Mouse (Mus musculus) cortical plate, adult 2 months (tissue): ENCODE measurements around the gene Lrfn1. TPM values are rescaled to one million over a fixed set of nuclear protein-coding genes. Genes with fewer than 3 reads are reported as not detected.

Source experiments
- H3K27ac ChIP-seq: fragments of 200-500 bp; 2 replicates; pipeline ENCODE4 v1.5.1; 2012; ENCODE audit warnings: low read length, control low read depth, inconsistent platforms; ENCODE audit not compliant: insufficient read depth
- H3K4me1 ChIP-seq: fragments of 200-500 bp; 2 replicates; pipeline ENCODE4 v1.6.1; 2011; ENCODE audit warnings: low read length; ENCODE audit not compliant: control insufficient read depth, insufficient read depth
- H3K4me3 ChIP-seq: fragments of 200-500 bp; 2 replicates; pipeline ENCODE4 v1.5.1; 2011; ENCODE audit warnings: mild to moderate bottlenecking, low read length, control low read depth; ENCODE audit not compliant: insufficient read depth
- CTCF ChIP-seq: fragments of 200-500 bp; IDR thresholded peaks from 2 replicates; pipeline ENCODE4 v1.5.1; 2011; ENCODE audit warnings: mild to moderate bottlenecking, control low read depth, low read length; ENCODE audit not compliant: insufficient read depth; ENCODE audit errors: extremely low read depth
- POLR2A ChIP-seq: fragments of 200-500 bp; IDR thresholded peaks from 2 replicates; pipeline ENCODE4 v1.6.1; 2011; ENCODE audit warnings: mild to moderate bottlenecking, low read length, control low read depth; ENCODE audit not compliant: insufficient read depth; ENCODE audit errors: extremely low read depth
- polyA plus RNA-seq: library from polyadenylated mRNA; depleted of rRNA; stranded (reverse); fragments of >200 nt; gene quantifications from 2 replicates; pipeline ENCODE4 v1.2.3, GENCODE M21; 2012; rRNA removed

Lrfn1 gene
- polyA plus RNA-seq, 1 experiment: 47.0 TPM

DNA sequence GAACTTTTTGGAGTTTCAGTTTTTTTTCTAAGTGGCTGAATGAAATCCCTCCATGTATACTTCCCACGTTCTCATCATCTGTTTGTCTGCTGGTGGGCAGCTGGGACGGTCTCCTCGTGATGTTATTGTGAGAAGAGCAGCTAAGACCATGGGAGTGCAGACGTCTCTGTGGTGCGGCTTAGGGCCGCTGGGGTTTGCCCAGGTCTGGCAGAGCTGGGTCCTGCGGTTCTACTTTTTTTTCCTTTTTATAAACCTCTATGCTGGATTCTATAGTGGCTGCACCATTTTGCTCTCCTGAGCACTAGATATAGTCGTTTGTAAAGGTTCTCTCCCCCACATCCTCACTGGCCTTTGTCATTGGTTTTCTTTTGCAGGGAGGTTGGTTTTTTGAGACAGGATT is 59.7 kb downstream of the Lrfn1 start:
- Histone ChIP-seq H3K4me1 (no peaks in the 10 kb centered on the region), H3K27ac (no peak overlapping the region), H3K4me3 (no peak overlapping the region)
- no peak for TF ChIP-seq POLR2A
- TF ChIP-seq CTCF: no peak

Other genes starting within 250 kb of the Lrfn1 start
- gene Eid2, start 184.1 kb upstream of the Lrfn1 start, polyA plus RNA-seq: 49.2 and 52.2 TPM in 2 replicates
- gene Eid2b, start 174.2 kb upstream of the Lrfn1 start, polyA plus RNA-seq: 26.4 and 27.0 TPM in 2 replicates
- gene Selenov, start 160.8 kb upstream of the Lrfn1 start, polyA plus RNA-seq: 0.92 and 1.0 TPM in 2 replicates
- 2.2 TPM in 2 replicates for gene Dll3, start 149.7 kb upstream of the Lrfn1 start, polyA plus RNA-seq
- gene Timm50, start 139.9 kb upstream of the Lrfn1 start, polyA plus RNA-seq: 56.9 and 58.6 TPM in 2 replicates
- gene Supt5, start 113.2 kb upstream of the Lrfn1 start, polyA plus RNA-seq: 112 and 113 TPM in 2 replicates
- 648 and 653 TPM in 2 replicates for gene Rps16, start 101.3 kb upstream of the Lrfn1 start, polyA plus RNA-seq
- 3.5 and 4.2 TPM in 2 replicates for gene Plekhg2, start 79.4 kb upstream of the Lrfn1 start, polyA plus RNA-seq
- gene Zfp36, start 71.7 kb upstream of the Lrfn1 start, polyA plus RNA-seq: 3.6 and 3.8 TPM in 2 replicates
- 38.6 and 42.6 TPM in 2 replicates for gene Med29, start 59.3 kb upstream of the Lrfn1 start, polyA plus RNA-seq
- gene Paf1, start 59.0 kb upstream of the Lrfn1 start, polyA plus RNA-seq: 101 and 108 TPM in 2 replicates
- gene Gmfg, start 14.5 kb upstream of the Lrfn1 start, polyA plus RNA-seq: 2.8 and 5.1 TPM in 2 replicates
- gene Ifnl2, start 58.5 kb downstream of the Lrfn1 start, polyA plus RNA-seq: not detected in 2 replicates
- gene Ifnl3, start 70.9 kb downstream of the Lrfn1 start, polyA plus RNA-seq: not detected in 2 replicates
- not detected in 2 replicates for gene Sycn, start 88.9 kb downstream of the Lrfn1 start, polyA plus RNA-seq
- gene Nccrp1, start 95.3 kb downstream of the Lrfn1 start, polyA plus RNA-seq: 0.10 and 0.15 TPM in 2 replicates
- gene Samd4b, start 146.2 kb downstream of the Lrfn1 start, polyA plus RNA-seq: 59.0 and 63.8 TPM in 2 replicates
- gene Pak4, start 146.2 kb downstream of the Lrfn1 start, polyA plus RNA-seq: 8.0 and 8.2 TPM in 2 replicates
- 0.89 and 1.3 TPM in 2 replicates for gene Acp7, start 179.4 kb downstream of the Lrfn1 start, polyA plus RNA-seq
- gene Fbxo27, start 240.9 kb downstream of the Lrfn1 start, polyA plus RNA-seq: 37.5 and 45.6 TPM in 2 replicates